Mouse (Mus musculus) right cerebral cortex, postnatal 4 days (tissue): ENCODE measurements around the gene Sdhaf1.
A peak's percentile ranks its signal among the peaks of the same experiment; 100 is the strongest.

Experiments used
- DNase-seq: peaks from one replicate; pipeline ENCODE4 v3.0.0-alpha.2; 2022

Gene Sdhaf1

DNA sequence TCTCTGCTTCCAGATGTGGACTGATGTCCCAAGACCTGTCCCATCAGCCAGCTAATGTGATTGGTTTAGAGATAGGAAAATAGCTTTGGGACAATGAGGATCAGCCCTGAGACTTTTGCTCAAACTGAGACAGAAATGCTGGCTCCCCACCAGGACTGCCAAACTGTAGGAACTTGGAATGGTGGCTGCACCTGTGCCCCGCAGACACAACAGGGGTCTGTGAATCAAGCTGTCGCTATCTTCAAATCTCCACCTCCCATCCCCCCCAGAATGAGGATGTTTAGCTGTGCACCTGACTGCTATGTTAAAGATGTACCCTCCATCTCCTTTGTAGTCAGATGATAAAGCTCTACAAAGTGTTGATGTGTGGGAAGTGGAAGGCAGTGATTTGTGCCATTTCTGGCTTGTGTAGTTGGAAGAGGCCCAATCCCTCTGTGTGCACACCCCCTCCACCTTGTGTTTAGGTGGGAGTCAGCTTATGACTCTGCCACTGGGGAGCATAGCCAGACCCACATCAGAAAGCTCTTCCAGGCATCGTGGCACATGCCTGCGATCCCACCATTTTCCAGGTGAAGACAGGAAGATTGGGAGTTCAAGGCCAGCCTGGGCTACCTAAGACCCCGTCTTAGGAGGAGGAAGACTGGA is 727 bp upstream of the Sdhaf1 start:
- DNase-seq = no peak

GRCm38 (mm10) chr7:30322865-30323264 is 830 bp downstream of the Sdhaf1 start:
- DNase-seq = no peak

- DNase-seq = peak; percentile 95
Observed at GRCm38 (mm10) chr7:30322285-30322667, 1.4 kb downstream of the Sdhaf1 start.

DNA sequence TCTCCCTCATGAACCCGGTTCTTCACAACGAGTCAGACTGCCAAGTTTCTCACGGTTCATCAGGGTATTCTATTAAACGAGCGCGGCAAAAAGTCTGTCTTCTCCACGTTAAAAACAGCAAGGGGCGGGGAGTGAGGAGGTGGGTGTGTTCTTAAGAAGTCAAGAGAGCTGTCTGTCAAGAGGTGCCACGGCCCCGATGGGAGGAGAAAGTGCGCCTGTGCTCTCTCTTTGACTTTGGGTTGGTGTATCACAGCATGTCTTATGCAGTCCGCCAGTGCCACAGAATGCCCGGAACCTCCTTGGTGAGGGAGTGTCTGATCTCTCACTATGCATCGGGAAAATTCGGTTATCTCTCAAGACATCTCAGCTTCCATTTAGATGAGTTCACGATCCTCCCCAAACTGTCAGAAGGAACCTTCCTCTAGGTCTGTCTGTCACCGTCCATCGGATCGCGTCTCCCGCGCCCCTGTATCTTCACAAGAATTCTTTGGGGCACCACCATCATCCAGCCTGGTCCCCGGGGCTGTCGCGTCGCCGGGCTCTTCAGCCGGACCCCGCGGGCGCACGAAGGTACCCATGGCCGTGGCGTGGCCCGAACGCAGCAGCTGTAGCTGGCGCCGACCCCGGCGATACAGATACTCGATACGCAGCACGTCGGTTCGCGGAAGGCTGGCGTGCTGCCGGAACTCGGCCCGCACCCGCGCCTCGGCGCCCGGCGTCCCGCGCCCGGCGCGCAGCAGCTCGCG is 2.0 kb downstream of the Sdhaf1 start, which contains the start of gene E130208F15Rik:
E130208F15Rik (plus strand) TSS at position 202 of the 746 bp plus-strand sequence.
- peak; percentile 42 for DNase-seq

- DNase-seq = no peak
Observed at GRCm38 (mm10) chr7:30320946-30321345, 2.7 kb downstream of the Sdhaf1 start.

- no peak for DNase-seq
Observed at GRCm38 (mm10) chr7:30318142-30318541, 5.6 kb downstream of the Sdhaf1 start.

DNA sequence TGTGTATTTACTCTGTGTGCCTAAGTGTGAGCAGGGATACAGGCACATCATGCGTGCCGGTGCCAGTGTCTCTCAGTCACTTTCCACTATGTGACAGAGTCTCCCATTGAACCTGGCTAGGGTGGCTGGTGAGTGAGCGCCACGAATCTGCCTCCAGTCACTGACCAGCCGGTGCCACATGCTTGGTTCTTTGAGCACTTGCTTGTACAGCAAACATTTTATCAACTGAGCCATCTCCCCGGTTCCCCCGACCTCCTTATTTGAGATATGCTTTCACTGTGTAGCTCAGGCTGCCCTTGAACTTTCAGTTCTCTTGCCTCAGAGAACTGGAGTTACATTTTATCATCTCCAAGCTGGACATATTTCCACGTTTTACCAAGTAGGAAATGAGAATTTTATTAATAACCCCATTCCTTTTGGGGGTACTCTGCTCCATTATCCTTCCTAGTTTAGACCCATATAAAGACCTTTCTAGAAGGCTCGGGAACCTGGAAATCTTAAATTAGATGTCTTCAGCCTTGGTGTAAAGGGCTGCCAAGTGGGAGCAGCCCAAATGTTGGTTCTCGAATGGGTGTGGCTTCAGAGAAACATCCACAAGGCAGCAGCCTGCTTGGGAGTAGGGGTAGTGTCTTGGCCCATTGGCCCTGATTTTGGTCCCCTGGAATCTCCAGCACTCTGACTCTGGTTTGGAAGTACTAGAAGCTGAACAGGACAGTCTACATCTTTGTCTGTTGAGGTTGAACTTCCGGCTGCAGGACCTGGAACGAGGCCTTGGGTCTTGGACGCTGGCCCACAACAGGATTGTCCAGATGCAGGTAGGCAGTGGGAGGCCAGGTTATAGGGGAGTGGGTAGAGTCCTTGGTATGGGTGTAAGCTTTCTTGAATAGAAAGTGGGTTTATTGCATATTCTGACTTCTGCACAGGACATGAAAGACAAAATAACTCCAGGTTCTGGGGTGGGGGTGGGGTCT is 7.9 kb downstream of the Sdhaf1 start:
- DNase-seq = no peak

- no peak for DNase-seq
Observed at GRCm38 (mm10) chr7:30314721-30315155, 9.0 kb downstream of the Sdhaf1 start, which contains the start of gene Syne4. Syne4 (plus strand) TSS chr7:30314807.

GRCm38 (mm10) chr7:30313666-30314320 is 9.9 kb downstream of the Sdhaf1 start:
- no peak for DNase-seq

- no peak for DNase-seq
Observed at GRCm38 (mm10) chr7:30310136-30310535, 13.6 kb downstream of the Sdhaf1 start.

GRCm38 (mm10) chr7:30309395-30310129 is 14.1 kb downstream of the Sdhaf1 start:
- DNase-seq = no peak

DNA sequence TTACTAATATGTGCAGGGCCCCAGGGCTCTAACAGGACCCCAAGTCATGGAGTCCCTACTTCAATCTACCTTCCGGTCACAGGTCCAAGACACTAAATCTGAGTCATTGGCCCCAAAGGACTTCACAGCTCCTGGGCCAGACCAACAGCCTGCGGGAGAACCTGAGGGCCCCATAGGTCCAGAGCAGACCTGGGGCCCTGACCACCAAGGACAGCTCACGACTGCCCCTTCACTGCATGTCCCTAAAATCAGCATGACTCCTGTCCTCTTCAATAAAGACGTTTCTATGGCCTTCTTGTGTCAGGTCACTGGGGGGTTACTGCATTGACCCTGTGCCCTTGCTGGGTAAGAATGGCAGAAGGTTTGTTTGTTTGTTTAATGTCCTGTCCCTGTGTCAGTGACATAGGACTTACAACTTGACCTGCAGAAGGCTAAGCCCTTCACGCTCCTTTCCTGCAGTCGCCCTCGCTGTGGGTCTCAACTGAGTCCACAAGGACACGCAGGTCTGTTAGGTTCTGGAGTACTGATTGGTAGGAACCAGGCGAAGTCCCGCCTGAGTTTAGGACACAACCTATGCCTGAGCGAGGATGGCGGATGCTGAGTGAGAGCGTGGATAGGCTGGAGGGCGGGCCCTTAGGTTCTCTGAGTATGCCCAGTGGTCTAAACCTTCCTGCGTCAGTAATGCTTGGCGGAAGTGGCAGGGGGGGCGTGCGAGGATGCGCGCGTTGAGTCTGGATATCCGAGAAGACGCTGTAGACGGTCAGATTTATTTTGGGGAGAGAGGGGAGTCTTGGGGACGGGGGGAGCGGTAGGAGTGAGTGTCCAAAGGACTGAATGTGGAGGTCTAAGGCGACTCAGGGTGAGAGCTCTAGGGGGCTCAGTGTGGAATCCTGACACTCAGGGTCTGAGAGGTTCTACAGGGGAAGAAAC is 15.4 kb downstream of the Sdhaf1 start, which contains the start of gene Alkbh6:
Alkbh6 (plus strand) TSS at position 642 of the 930 bp plus-strand sequence.
- DNase-seq = peak; percentile 88

GRCm38 (mm10) chr7:30306083-30306779 is 17.5 kb downstream of the Sdhaf1 start:
- DNase-seq = no peak

DNA sequence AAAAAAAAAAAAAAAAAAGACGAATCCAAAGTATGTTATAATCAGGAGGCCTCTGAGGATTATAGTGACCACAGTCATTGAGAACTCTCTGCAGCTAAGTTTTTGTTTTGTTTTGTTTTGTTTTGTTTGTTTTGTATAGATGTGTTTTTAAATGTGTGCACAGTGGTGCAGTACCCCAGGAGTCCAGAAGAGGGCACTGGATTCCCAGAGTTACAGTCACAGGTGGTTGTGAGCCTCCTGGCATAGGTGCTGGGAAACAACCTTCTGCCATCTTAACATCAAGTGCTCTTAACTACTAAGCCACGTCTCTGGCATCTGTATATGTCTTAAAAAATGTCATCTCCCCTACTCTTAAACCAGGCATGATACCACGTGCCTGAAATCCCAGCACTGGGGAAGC is 22.8 kb downstream of the Sdhaf1 start:
- peak; percentile 54 for DNase-seq

- DNase-seq = no peak
Observed at GRCm38 (mm10) chr7:30297266-30297665, 26.4 kb downstream of the Sdhaf1 start.

DNA sequence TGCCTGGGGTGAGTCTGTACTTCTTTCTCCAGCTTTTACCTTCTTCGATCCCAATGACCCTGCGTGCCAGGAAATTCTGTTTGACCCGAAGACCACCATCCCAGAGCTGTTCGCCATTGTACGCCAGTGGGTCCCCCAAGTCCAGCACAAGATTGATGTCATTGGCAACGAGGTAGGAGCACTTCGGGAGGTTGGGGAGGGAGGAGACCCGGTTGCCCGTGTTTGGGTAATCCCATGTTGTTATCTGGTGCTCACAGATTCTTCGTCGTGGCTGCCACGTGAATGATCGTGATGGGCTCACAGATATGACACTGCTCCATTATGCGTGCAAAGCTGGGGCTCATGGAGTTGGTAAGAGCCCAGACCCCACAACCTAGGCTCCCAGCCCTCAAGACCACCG is 26.9 kb downstream of the Sdhaf1 start:
- DNase-seq = no peak

DNA sequence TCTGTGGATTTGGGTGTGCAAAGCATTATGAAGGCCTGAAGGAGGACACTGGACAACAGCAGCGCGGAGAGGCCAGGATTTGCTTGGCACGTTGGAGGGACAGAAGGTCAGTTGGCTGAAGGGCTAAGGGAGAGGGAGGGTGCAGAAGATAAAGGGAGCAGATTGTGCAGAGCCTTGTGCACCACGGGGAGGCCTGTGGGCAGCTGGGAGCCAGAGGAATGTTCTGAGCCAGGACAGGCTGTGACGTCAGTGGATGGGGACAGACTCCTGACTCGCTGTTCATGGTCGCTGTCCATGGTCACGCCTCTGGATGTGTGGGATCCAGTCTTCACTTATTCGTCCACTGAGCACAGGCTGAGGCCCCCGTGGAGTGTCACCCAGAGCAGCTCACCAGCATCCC is 28.6 kb downstream of the Sdhaf1 start:
- DNase-seq = no peak

GRCm38 (mm10) chr7:30294296-30294695 is 29.4 kb downstream of the Sdhaf1 start:
- DNase-seq = no peak

- DNase-seq = no peak
Observed at GRCm38 (mm10) chr7:30293795-30294194, 29.9 kb downstream of the Sdhaf1 start.
